Mouse (Mus musculus) activated CD4-positive, CD25-positive, alpha-beta regulatory T cell, adult 4 months (primary cell): Measurements from ENCODE around the gene Lpcat3. TPM values are rescaled to one million over a fixed set of nuclear protein-coding genes. Genes with fewer than 3 reads are reported as not detected.
A peak's percentile ranks its signal among the peaks of the same experiment; 100 is the strongest.

Experiments
- ATAC-seq: one replicate; pipeline ENCODE4 v1.8.0; 2017
- polyA plus RNA-seq, 2 experiments: library from polyadenylated mRNA; unstranded; fragments of 100-300 nt; shearing (Covaris generic); gene quantifications; one replicate each; pipeline ENCODE4 v1.2.1; 2017

Lpcat3 gene
- polyA plus RNA-seq, 2 experiments from 2014 or later = 24.3 to 25.9 TPM

- no peak for ATAC-seq
Measured at GRCm38 (mm10) chr6:124739231-124739796, 76.5 kb downstream of the Lpcat3 start.

GRCm38 (mm10) chr6:124740211-124740887 is 77.5 kb downstream of the Lpcat3 start:
- peak; percentile 9 for ATAC-seq

GRCm38 (mm10) chr6:124740888-124741761 is 78.3 kb downstream of the Lpcat3 start, which contains the start of gene Grcc10:
Gene Grcc10 (minus strand): TSS chr6:124741374.
- ATAC-seq = peak; percentile 82

- ATAC-seq = no peak
Measured at GRCm38 (mm10) chr6:124741842-124742241, 79.0 kb downstream of the Lpcat3 start.

- ATAC-seq = no peak
Measured at GRCm38 (mm10) chr6:124742839-124743514, 80.2 kb downstream of the Lpcat3 start.

GRCm38 (mm10) chr6:124743647-124744046 is 80.8 kb downstream of the Lpcat3 start:
- ATAC-seq = no peak

GRCm38 (mm10) chr6:124744755-124745321 is 82.0 kb downstream of the Lpcat3 start:
- ATAC-seq = no peak

GRCm38 (mm10) chr6:124745490-124746295 is 82.9 kb downstream of the Lpcat3 start:
- peak; percentile 55 for ATAC-seq

GRCm38 (mm10) chr6:124746296-124746605 is 83.4 kb downstream of the Lpcat3 start:
- no peak for ATAC-seq

- no peak for ATAC-seq
Measured at GRCm38 (mm10) chr6:124746654-124747632, 84.1 kb downstream of the Lpcat3 start.

- ATAC-seq = peak; percentile 67
Measured at GRCm38 (mm10) chr6:124750405-124750804, 87.6 kb downstream of the Lpcat3 start.

GRCm38 (mm10) chr6:124753861-124754260 is 91.0 kb downstream of the Lpcat3 start:
- ATAC-seq = no peak

Other genes starting within 250 kb of the Lpcat3 start
- gene Pex5, start 248.0 kb upstream of the Lpcat3 start, polyA plus RNA-seq = 10 to 100 TPM in 1 of 2 experiments, 1 to 10 TPM in 1; 6.9 to 11.6 TPM
- gene Clstn3, start 198.2 kb upstream of the Lpcat3 start, polyA plus RNA-seq = not detected
- not detected for gene C1rl, start 169.9 kb upstream of the Lpcat3 start, polyA plus RNA-seq
- under 1 TPM in 1 of 2 experiments, not detected in 1; 0.57 TPM for gene C1ra, start 150.6 kb upstream of the Lpcat3 start, polyA plus RNA-seq
- not detected for gene C1s1, start 120.7 kb upstream of the Lpcat3 start, polyA plus RNA-seq
- not detected for gene C1rb, start 92.7 kb upstream of the Lpcat3 start, polyA plus RNA-seq
- not detected for gene C1s2, start 26.9 kb upstream of the Lpcat3 start, polyA plus RNA-seq
- gene Emg1, start 49.2 kb downstream of the Lpcat3 start, polyA plus RNA-seq = 100 to 1,000 TPM; 401 to 440 TPM
- gene Phb2, start 49.3 kb downstream of the Lpcat3 start, polyA plus RNA-seq = 10 to 100 TPM; 72.2 to 87.3 TPM
- gene Ptpn6, start 75.7 kb downstream of the Lpcat3 start, polyA plus RNA-seq = 100 to 1,000 TPM; 138 to 144 TPM
- 100 to 1,000 TPM; 529 to 630 TPM for gene Grcc10, start 78.3 kb downstream of the Lpcat3 start, polyA plus RNA-seq
- gene Gm45234, start 93.0 kb downstream of the Lpcat3 start, polyA plus RNA-seq = not detected
- gene Atn1, start 93.5 kb downstream of the Lpcat3 start, polyA plus RNA-seq = 1 to 10 TPM; 3.3 to 5.7 TPM
- gene Eno2, start 106.6 kb downstream of the Lpcat3 start, polyA plus RNA-seq = 1 to 10 TPM; 4.4 to 4.7 TPM
- gene Lrrc23, start 116.7 kb downstream of the Lpcat3 start, polyA plus RNA-seq = under 1 TPM; 0.61 to 0.73 TPM
- 1 to 10 TPM; 1.5 to 2.1 TPM for gene Spsb2, start 145.6 kb downstream of the Lpcat3 start, polyA plus RNA-seq
- 10 to 100 TPM; 68.9 to 93.3 TPM for gene Tpi1, start 151.3 kb downstream of the Lpcat3 start, polyA plus RNA-seq
- 10 to 100 TPM; 58.3 to 86.0 TPM for gene Usp5, start 166.5 kb downstream of the Lpcat3 start, polyA plus RNA-seq
- 10 to 100 TPM; 43.4 to 57.7 TPM for gene Cdca3, start 166.5 kb downstream of the Lpcat3 start, polyA plus RNA-seq
- gene Gnb3, start 177.2 kb downstream of the Lpcat3 start, polyA plus RNA-seq = under 1 TPM in 1 of 2 experiments, not detected in 1; 0.19 TPM
- not detected for gene P3h3, start 194.7 kb downstream of the Lpcat3 start, polyA plus RNA-seq
- gene Gpr162, start 201.0 kb downstream of the Lpcat3 start, polyA plus RNA-seq = under 1 TPM in 1 of 2 experiments, not detected in 1; 0.21 TPM
- 100 to 1,000 TPM; 240 to 401 TPM for gene Cd4, start 225.2 kb downstream of the Lpcat3 start, polyA plus RNA-seq
- gene Lag3, start 248.7 kb downstream of the Lpcat3 start, polyA plus RNA-seq = 10 to 100 TPM; 23.5 to 30.2 TPM